9 mouse cellular contexts compared by ENCODE assay signal in the genomic region with DNA sequence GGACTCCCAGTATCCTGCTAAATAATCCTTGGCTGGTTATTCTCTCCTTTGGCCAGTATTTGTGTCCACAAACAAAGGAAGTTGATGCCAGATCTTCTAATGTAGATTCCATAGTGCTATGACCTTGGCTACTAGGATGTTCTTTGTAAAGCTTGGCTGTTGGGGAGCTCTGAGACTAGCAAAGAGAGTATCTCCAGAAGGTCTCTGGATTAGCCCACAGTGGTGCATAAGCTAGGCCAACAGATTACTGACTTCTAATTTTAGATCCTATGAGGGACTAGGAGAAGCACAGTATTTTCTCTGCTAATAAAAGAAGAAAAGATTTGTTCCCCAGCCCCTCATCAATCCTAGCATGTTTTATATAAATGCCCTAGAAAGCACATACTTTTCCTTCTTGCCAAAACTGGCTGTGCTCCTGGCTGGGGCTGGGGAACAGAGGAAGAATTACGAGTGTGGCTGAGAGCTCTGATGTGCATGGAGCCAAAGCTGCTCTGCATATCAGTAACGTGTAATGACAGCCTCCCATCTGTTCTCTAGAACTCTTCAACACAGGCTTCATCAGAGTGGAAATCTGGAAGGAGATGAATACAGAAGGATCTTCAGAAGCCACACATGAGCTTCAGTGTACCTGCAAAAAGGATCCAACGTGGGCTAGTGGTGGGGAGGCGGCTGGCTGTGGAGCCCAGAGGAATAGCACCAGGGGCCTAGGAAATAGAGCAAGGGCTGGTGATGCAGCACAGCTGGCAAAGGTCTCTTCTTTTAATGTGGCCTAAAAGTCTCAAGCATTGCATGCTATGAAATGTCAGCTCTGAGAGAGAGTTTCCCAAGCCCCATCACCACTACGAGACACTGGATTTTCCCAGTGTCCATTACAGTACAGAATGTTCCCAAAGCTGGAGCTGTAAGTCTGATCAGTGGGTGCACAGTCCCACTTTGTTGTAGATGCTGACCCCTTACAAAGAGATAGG.
DNase-seq lines count a peak whose midpoint lies in the region; ATAC-seq and TF ChIP-seq lines count a peak whose summit lies in the region.
"Had no signal": no experiment of that assay in that cellular context is flagged by ENCODE, and none has a peak within 500 bp of the region (broad histone marks: within the 10 kb centered on the region; RNA-seq: fewer than 3 reads in every experiment).

No protein-coding gene starts in this region.

- 66% methylated on average over 5 of the region's 5 CpGs for WGBS in heart, embryonic 10.5 days
- WGBS in heart, postnatal 0 days, result 54% methylated on average over 5 of the region's 5 CpGs
- 58% methylated on average over 5 of the region's 5 CpGs for WGBS in stomach, embryonic 16.5 days

- peak; percentile 90 for DNase-seq in heart, adult 11 months
- DNase-seq in heart, embryonic 10.5 days (ENCODE audit: low spot score), result no peak
- peak; percentile 27 for DNase-seq in cerebellum, adult 11 months
- DNase-seq in heart, postnatal 0 days (ENCODE audit: low spot score), result peak; percentile 8
- DNase-seq in left cerebral cortex, postnatal 25 days (ENCODE audit: low spot score in 2 of 2), result peak; percentile 58 to 93
- no peak for DNase-seq in urinary bladder, postnatal 10 days (ENCODE audit: low spot score)

- H3K4me1 ChIP-seq in heart, embryonic 10.5 days, result no peaks in the 10 kb centered on the region
- H3K4me1 ChIP-seq in heart, postnatal 0 days (ENCODE audit: control insufficient read depth, insufficient read depth), result no peaks in the 10 kb centered on the region
- peaks cover 5% of the 10 kb centered on the region; the same call in 1 of the 2 replicates for H3K4me1 ChIP-seq in stomach, embryonic 16.5 days (ENCODE audit: control insufficient read depth, insufficient read depth, low read length)

- ATAC-seq in heart, postnatal 0 days (ENCODE audit: insufficient read depth, low read depth), result no peak
- peak; percentile 66; the same call in 1 of the 2 replicates for ATAC-seq in stomach, embryonic 16.5 days (ENCODE audit: insufficient read depth, low FRiP score)
- ATAC-seq in granulocyte monocyte progenitor cell, adult 5-6 weeks (replicated peaks; ENCODE audit: poor library complexity, severe bottlenecking), result no peak

- no peak overlapping the region for H3K4me3 ChIP-seq in heart, embryonic 10.5 days
- H3K4me3 ChIP-seq in heart, postnatal 0 days (ENCODE audit: low read depth, low read length), result no peak overlapping the region
- no peak overlapping the region for H3K4me3 ChIP-seq in stomach, embryonic 16.5 days (replicated peaks; ENCODE audit: low read length)
- H3K4me3 ChIP-seq: neural tube, embryonic 13.5 days had no signal

- no peak overlapping the region for H3K9ac ChIP-seq in heart, postnatal 0 days (replicated peaks; ENCODE audit: low read depth, low read length)
- no peak overlapping the region for H3K9ac ChIP-seq in stomach, embryonic 16.5 days (ENCODE audit: low read length)
- H3K9ac ChIP-seq: neural tube, embryonic 13.5 days had no signal

- H3K27me3 ChIP-seq in heart, embryonic 10.5 days (ENCODE audit: insufficient read depth, poor library complexity, severe bottlenecking), result peaks cover 43% of the 10 kb centered on the region
- H3K27me3 ChIP-seq in heart, postnatal 0 days (ENCODE audit: control insufficient read depth, insufficient read depth, low read length), result no peaks in the 10 kb centered on the region
- H3K27me3 ChIP-seq in stomach, embryonic 16.5 days (ENCODE audit: control insufficient read depth, insufficient read depth, low read length), result no peaks in the 10 kb centered on the region
- H3K27me3 ChIP-seq: neural tube, embryonic 13.5 days had no signal

- H3K9me3 ChIP-seq in heart, embryonic 10.5 days, result no peaks in the 10 kb centered on the region
- H3K9me3 ChIP-seq in heart, postnatal 0 days (replicated peaks; ENCODE audit: control insufficient read depth, low read length), result no peaks in the 10 kb centered on the region
- no peaks in the 10 kb centered on the region for H3K9me3 ChIP-seq in stomach, embryonic 16.5 days (replicated peaks; ENCODE audit: control insufficient read depth, low read length)
- H3K9me3 ChIP-seq: neural tube, embryonic 13.5 days had no signal

- TF ChIP-seq EP300 in heart, postnatal 0 days (IDR thresholded peaks at IDR 0.05; ENCODE audit: low read depth), result no peak

- H3K36me3 ChIP-seq in heart, embryonic 10.5 days, result no peaks in the 10 kb centered on the region
- no peaks in the 10 kb centered on the region for H3K36me3 ChIP-seq in heart, postnatal 0 days (replicated peaks; ENCODE audit: control insufficient read depth, insufficient read depth, low read length)
- H3K36me3 ChIP-seq in stomach, embryonic 16.5 days (ENCODE audit: control insufficient read depth, insufficient read depth, low read length), result no peaks in the 10 kb centered on the region
- H3K36me3 ChIP-seq: neural tube, embryonic 13.5 days had no signal

- intact Hi-C loops in left cerebral cortex, postnatal 25 days (cut with DNase I), result loop anchor here (2.0 to 10.0 kb wide), 2 partner anchors 66 to 280 kb away; a partner anchor contains a TSS

- no peak for TF ChIP-seq CTCF in heart, postnatal 0 days (IDR thresholded peaks at IDR 0.05; ENCODE audit: low read depth)

- H3K4me2 ChIP-seq in heart, postnatal 0 days (ENCODE audit: low read depth, low read length), result no peak overlapping the region
- no peak overlapping the region for H3K4me2 ChIP-seq in stomach, embryonic 16.5 days (ENCODE audit: low read depth, low read length)
- H3K4me2 ChIP-seq: neural tube, embryonic 13.5 days had no signal

- no peak overlapping the region for H3K27ac ChIP-seq in heart, embryonic 10.5 days
- H3K27ac ChIP-seq in heart, postnatal 0 days (ENCODE audit: low read depth), result no peak overlapping the region
- H3K27ac ChIP-seq in stomach, embryonic 16.5 days (ENCODE audit: low read length), result peak overlapping the region; percentile 41
- H3K27ac ChIP-seq: neural tube, embryonic 13.5 days had no signal

Comparison
In these comparisons a context has a peak if more than half of its experiments do, and no peak if none do; other contexts are left out.
1. DNase-seq: peak in heart, adult 11 months (single experiment), cerebellum, adult 11 months (single experiment), heart, postnatal 0 days (single experiment) and left cerebral cortex, postnatal 25 days (2 of 2); none in heart, embryonic 10.5 days (single experiment) and urinary bladder, postnatal 10 days (single experiment).